Mouse (Mus musculus): Measurements from ENCODE around the gene Sec13.

Gene Sec13

GRCm38 (mm10) chr6:113697222-113698205 lies 43.0 kb downstream of the Sec13 start:
- peak; percentile 36 to 47 for DNase-seq

GRCm38 (mm10) chr6:113696582-113697221 lies 43.8 kb downstream of the Sec13 start, which contains the start of gene Tatdn2:
Gene Tatdn2 (plus strand): TSS chr6:113697050.
- peak; percentile 97 to 99 for DNase-seq

DNA sequence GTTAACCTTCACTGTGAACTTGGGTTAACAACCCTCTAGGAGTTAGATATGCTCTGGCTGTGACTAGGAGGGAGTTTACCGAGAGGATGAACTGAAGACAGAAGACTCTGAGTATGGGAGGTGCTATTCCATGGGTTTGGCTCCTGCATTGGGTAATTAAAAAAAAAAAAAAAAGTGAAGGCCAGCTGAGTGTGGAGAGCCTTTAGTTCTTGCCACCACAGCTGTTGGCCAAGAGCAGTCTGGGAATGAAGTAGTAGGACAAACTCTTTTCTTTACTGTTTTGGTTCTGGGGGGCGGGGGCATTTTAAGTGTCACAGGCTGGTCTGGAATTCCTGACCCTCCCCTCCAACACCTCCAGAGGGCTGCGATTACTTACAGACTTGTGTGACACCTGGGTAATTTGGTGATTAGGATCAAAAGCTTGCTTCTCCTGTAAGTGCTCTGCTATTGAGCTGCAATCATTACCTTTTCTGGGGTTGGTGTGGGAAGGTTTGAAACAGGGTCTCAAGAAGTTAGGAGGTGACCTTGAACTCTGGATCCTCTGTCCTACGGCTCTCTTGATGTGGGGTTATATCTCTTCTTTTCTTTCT lies 44.7 kb downstream of the Sec13 start:
- no peak for DNase-seq

DNA sequence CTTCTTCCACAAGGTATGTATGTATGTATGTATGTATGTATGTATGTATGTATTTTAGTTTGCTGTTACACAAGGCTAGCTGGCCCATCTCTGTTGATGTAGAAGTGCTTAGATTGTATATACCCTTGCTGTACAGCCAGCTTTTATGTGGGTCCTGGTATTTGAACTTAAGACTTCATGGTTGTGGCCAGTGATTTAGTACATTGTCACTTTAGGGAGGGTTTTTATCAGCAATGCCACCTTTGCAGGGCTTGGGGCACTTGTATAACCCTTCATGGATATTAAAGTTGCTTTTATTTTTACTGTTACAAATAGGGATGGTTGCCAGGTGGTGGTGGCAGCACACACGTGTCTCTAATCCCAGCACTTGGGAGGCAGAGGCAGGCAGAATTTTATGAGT lies 45.3 kb downstream of the Sec13 start:
- DNase-seq: no peak

GRCm38 (mm10) chr6:113693377-113693776 lies 47.2 kb downstream of the Sec13 start:
- no peak for DNase-seq

DNA sequence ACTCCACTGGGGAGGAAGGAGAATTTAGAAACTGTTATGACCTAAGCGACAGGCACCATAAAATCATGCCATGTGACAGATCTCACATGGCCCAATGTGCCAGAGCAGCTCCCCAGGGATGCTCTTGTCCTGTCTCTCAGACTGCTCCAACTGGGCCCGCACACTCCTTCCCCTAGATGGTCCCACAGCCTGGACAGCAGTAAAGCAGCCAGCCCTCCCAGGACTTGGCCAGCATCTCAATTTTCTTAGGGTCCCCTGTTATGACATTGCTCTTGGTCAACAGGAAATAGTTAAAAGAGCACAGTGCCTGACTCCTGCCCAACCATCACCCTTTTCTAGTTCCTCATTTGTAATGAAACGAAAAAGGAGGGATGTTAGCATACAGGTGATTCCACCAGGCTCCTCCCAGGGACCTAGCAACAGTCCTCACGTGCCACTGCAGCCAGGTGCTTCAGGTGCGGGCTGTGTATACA lies 47.8 kb downstream of the Sec13 start:
- DNase-seq: no peak

- no peak for DNase-seq
Observed at GRCm38 (mm10) chr6:113691084-113691462, 49.5 kb downstream of the Sec13 start.

- DNase-seq: peak; percentile 88 to 93
Observed at GRCm38 (mm10) chr6:113690400-113691083, 50.0 kb downstream of the Sec13 start.

DNA sequence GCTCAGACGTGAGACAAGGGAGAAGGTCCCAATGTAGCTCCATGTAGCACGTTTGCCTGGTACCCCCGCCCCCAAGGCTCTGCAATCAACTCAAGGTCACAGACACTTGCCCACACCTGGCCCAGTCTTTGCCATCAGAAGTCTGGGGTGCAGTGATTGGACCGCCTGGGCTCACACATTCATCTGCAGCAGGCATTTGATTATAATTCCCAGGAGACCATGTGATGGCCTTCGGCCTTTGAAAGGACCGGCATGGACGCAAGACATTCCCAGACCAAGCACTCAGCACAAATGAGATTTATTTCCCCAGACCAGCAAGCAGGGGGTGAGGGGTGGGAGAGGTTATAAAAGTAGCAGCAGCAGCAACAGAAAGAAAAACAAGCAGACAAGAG lies 50.5 kb downstream of the Sec13 start:
- DNase-seq: peak; percentile 82 to 91

DNA sequence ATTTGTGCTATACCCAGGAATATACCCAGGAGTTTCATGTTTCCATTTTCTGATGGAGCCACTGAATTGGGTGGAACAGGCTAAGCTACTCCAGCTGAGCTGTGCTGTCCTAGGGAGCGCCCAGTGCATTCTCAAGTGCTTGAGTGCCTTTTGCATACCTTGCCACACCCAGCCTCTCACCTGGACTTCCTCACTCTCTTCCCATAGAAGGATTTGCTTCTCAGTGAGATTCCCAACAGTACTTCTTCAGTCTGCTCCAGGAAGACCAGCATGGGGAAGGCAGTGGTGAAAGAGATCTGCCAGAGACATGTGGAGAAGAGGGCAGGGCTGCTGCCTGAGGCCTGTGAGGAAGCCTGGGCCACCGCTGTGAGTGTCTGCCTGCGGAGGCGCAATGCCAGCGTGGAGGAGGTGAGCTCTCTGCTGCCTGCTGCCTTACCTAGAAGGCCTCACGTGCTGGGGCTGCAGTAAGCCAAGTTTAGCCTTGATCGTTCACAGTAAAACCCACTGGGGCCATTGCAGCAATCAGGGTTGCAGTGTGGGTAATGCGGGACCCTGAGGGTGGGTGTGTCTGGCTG lies 53.9 kb downstream of the Sec13 start:
- DNase-seq: no peak

DNA sequence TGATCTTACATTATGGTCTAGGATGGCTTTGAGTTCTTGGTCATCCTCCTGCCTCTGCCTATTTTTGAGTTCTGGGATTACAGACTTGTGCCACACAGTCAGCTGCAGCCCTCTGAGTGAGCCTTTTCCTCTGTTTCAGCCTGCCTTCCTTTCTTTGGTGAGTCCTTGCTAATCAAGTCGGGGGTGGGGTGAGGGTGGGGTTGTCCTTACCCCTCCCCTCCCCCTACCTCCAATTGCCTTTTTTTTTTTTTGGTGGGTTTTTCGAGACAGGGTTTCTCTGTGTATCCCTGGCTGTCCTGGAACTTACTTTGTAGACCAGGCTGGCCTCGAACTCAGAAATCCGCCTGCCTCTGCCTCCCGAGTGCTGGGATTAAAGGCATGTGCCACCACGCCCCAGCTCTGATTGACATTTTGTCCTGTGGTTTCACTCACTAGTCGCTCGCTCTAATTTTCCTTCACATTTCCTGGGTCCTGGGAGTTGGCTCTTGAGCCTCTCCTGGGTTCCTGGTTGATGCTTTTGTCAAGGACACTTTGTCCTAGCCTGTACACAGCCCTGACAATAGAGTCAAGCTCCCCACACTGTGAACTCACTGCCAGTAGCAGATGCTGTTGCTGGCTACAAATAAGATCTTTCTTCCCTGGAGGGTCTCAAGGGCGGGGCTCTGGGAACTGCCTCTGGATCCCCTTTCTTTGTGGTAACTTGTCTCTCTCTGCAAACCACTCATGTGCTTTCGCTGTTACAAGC lies 57.3 kb downstream of the Sec13 start:
- DNase-seq: no peak

- DNase-seq: peak; percentile 82 to 93
Observed at GRCm38 (mm10) chr6:113681271-113681670, 59.3 kb downstream of the Sec13 start.

GRCm38 (mm10) chr6:113679993-113680566 lies 60.5 kb downstream of the Sec13 start:
- DNase-seq: no peak

DNA sequence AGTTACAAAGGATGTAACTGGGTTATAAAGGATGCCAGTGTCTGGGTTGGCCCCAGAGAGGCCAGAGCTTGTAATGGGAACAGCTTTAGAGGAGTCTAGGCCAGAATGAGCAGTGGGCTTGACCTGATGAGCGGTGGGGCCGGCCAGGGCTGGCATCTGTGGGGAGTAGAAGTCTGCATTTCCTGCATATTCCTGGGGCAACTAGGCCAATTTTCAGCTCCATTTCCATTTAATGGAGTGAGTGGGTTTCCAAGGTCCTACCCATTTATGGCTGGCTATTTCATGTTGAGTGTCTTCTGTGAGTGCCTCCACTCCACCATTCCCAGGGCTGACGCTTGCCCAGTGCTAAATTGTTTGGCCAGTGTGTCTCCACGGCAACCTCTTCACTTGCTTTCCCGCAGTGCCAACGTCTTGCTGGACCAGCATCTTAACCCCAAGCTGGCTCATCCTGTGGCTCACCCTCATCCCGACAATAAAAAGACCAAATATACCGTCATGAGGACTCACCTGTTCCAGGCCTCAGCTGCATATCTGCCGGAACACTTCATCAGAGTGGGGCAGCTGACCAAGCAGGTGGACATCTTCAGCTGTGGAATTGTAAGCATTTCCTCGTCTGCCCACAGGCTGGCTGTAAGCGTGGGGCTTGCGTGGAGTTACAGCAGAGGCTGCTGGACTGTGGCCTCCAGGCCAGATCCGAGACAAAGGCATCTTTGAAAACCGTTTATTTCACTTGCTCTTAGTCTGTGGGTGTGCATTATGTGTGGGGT lies 62.1 kb downstream of the Sec13 start:
- DNase-seq: no peak

All from kidney, adult 8-10 months (tissue).